Mouse (Mus musculus): ENCODE data around the gene Gm13278. TPM values are rescaled to one million over a fixed set of nuclear protein-coding genes. Genes with fewer than 3 reads are reported as not detected.

Gene Gm13278
- polyA plus RNA-seq (2012; rRNA removed; ENCODE audit: low replicate concordance), result not detected in 2 replicates

DNA sequence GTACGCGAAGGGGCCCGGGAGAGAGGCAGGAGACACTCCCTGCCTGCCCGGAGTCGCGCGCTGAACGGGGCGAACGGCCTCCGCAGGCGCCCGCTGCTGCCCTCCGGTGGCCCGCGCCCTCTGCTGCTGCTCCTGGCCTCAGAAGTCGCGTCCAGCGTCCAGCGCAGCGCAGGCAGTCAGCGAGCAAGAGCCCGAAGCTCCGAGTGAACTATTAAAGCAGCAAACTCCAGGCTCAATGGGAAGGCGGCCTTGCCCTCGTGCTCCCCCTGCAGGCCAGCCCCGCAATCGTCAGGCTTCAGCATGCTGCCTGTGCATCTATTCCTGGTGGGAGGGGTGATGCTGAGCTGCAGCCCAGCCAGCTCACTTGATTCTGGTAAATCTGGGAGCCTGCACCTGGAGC lies at the start of gene Gm13278:
Gene Gm13278 (plus strand): TSS at position 301 of the 400 bp plus-strand sequence.

DNA sequence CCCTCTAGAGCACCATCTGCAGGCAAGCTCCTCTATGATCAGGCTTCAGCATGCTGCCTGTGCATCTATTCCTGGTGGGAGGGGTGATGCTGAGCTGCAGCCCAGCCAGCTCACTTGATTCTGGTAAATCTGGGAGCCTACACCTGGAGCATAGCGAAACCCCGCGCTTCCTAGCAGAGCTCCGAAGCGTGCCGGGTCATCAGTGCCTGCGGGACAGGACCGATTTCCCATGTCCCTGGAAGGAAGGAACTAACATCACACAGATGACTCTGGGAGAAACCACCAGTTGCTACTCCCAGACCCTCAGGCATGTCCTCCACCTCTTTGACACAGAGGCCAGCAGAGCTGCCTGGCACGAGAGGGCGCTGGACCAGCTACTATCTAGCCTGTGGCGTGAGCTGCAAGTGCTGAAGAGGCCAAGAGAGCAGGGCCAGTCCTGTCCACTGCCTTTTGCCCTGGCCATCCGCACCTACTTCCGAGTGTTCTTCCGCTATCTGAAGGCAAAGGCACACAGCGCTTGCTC lies 36.5 kb upstream of the Gm13278 start, which contains the start of gene Gm13271:
Gene Gm13271 (plus strand): TSS at position 51 of the 523 bp plus-strand sequence.

DNA sequence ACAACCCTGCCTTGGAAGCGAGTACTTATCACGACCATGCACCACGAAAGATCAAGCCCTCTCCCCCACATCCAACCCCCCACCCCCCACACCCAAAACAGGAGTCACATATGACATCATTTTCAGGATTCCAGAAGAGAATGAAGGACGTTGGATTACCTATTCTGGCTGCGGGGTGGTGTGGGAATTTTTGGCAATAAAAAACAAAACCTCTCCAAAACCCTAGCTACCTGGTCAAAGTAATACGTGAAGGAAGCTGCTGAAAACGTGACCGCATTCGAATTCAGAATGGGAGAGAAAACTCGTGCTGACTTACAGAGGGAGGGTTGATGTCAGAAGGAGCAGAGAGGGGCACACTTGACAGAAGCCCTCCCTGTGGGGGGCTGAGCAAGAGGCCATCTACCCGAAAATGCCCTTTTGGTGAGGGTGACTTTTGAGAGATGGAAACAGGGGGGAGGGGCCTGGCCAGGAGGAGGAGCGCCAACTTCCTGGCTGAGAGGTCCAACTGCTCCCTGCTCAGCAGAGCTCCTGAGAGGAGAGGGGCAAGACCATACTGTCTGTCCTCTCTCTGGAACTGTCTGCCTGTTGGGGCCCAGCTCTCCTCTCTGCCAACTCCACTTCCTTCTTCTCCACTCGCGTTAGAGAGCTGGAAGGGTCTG lies 31.6 kb upstream of the Gm13278 start, which contains the start of gene Gm13283:
Gene Gm13283 (plus strand): TSS at position 510 of the 659 bp plus-strand sequence.

DNA sequence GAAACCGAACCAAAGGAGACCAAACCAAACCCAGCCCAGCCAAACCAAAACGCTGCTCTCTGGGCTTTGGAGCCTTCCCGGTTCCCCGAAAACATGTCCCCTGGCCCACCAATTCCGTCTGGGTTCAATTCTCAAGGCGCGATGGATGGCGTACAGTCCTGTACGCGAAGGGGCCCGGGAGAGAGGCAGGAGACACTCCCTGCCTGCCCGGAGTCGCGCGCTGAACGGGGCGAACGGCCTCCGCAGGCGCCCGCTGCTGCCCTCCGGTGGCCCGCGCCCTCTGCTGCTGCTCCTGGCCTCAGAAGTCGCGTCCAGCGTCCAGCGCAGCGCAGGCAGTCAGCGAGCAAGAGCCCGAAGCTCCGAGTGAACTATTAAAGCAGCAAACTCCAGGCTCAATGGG lies 17.8 kb upstream of the Gm13278 start, which contains the start of gene Gm13290:
Gene Gm13290 (plus strand): TSS at position 301 of the 400 bp plus-strand sequence.

DNA sequence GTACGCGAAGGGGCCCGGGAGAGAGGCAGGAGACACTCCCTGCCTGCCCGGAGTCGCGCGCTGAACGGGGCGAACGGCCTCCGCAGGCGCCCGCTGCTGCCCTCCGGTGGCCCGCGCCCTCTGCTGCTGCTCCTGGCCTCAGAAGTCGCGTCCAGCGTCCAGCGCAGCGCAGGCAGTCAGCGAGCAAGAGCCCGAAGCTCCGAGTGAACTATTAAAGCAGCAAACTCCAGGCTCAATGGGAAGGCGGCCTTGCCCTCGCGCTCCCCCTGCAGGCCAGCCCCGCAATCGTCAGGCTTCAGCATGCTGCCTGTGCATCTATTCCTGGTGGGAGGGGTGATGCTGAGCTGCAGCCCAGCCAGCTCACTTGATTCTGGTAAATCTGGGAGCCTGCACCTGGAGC lies 14.7 kb upstream of the Gm13278 start, which contains the start of gene Gm13289:
Gene Gm13289 (plus strand): TSS at position 301 of the 400 bp plus-strand sequence.

DNA sequence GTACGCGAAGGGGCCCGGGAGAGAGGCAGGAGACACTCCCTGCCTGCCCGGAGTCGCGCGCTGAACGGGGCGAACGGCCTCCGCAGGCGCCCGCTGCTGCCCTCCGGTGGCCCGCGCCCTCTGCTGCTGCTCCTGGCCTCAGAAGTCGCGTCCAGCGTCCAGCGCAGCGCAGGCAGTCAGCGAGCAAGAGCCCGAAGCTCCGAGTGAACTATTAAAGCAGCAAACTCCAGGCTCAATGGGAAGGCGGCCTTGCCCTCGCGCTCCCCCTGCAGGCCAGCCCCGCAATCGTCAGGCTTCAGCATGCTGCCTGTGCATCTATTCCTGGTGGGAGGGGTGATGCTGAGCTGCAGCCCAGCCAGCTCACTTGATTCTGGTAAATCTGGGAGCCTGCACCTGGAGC lies 11.8 kb upstream of the Gm13278 start, which contains the start of gene Gm13272:
Gene Gm13272 (plus strand): TSS at position 301 of the 400 bp plus-strand sequence.

DNA sequence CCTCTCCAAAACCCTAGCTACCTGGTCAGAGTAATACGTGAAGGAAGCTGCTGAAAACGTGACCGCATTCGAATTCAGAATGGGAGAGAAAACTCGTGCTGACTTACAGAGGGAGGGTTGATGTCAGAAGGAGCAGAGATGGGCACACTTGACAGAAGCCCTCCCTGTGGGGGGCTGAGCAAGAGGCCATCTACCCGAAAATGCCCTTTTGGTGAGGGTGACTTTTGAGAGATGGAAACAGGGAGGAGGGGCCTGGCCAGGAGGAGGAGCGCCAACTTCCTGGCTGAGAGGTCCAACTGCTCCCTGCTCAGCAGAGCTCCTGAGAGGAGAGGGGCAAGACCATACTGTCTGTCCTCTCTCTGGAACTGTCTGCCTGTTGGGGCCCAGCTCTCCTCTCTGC lies 9.5 kb upstream of the Gm13278 start, which contains the start of gene Ifnz:
Gene Ifnz (plus strand): TSS at position 301 of the 400 bp plus-strand sequence.

DNA sequence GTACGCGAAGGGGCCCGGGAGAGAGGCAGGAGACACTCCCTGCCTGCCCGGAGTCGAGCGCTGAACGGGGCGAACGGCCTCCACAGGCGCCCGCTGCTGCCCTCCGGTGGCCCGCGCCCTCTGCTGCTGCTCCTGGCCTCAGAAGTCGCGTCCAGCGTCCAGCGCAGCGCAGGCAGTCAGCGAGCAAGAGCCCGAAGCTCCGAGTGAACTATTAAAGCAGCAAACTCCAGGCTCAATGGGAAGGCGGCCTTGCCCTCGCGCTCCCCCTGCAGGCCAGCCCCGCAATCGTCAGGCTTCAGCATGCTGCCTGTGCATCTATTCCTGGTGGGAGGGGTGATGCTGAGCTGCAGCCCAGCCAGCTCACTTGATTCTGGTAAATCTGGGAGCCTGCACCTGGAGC lies 5.9 kb upstream of the Gm13278 start, which contains the start of gene Gm13276:
Gene Gm13276 (plus strand): TSS at position 301 of the 400 bp plus-strand sequence.

DNA sequence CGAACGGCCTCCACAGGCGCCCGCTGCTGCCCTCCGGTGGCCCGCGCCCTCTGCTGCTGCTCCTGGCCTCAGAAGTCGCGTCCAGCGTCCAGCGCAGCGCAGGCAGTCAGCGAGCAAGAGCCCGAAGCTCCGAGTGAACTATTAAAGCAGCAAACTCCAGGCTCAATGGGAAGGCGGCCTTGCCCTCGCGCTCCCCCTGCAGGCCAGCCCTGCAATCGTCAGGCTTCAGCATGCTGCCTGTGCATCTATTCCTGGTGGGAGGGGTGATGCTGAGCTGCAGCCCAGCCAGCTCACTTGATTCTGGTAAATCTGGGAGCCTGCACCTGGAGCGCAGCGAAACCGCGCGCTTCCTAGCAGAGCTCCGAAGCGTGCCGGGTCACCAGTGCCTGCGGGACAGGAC lies 2.9 kb upstream of the Gm13278 start, which contains the start of gene Gm13277:
Gene Gm13277 (plus strand): TSS at position 231 of the 400 bp plus-strand sequence.

DNA sequence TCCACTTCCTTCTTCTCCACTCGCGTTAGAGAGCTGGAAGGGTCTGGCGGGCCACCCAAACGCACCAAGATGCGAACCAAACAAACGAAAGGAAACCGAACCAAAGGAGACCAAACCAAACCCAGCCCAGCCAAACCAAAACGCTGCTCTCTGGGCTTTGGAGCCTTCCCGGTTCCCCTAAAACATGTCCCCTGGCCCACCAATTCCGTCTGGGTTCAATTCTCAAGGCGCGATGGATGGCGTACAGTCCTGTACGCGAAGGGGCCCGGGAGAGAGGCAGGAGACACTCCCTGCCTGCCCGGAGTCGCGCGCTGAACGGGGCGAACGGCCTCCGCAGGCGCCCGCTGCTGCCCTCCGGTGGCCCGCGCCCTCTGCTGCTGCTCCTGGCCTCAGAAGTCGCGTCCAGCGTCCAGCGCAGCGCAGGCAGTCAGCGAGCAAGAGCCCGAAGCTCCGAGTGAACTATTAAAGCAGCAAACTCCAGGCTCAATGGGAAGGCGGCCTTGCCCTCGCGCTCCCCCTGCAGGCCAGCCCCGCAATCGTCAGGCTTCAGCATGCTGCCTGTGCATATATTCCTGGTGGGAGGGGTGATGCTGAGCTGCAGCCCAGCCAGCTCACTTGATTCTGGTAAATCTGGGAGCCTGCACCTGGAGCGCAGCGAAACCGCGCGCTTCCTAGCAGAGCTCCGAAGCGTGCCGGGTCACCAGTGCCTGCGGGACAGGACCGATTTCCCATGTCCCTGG lies 2.8 kb downstream of the Gm13278 start, which contains the start of gene Gm13275:
Gene Gm13275 (plus strand): TSS at position 552 of the 740 bp plus-strand sequence.

DNA sequence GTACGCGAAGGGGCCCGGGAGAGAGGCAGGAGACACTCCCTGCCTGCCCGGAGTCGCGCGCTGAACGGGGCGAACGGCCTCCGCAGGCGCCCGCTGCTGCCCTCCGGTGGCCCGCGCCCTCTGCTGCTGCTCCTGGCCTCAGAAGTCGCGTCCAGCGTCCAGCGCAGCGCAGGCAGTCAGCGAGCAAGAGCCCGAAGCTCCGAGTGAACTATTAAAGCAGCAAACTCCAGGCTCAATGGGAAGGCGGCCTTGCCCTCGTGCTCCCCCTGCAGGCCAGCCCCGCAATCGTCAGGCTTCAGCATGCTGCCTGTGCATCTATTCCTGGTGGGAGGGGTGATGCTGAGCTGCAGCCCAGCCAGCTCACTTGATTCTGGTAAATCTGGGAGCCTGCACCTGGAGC lies 5.7 kb downstream of the Gm13278 start, which contains the start of gene Gm13279:
Gene Gm13279 (plus strand): TSS at position 301 of the 400 bp plus-strand sequence.

DNA sequence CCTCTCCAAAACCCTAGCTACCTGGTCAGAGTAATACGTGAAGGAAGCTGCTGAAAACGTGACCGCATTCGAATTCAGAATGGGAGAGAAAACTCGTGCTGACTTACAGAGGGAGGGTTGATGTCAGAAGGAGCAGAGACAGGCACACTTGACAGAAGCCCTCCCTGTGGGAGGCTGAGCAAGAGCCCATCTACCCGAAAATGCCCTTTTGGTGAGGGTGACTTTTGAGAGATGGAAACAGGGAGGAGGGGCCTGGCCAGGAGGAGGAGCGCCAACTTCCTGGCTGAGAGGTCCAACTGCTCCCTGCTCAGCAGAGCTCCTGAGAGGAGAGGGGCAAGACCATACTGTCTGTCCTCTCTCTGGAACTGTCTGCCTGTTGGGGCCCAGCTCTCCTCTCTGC lies 8.0 kb downstream of the Gm13278 start, which contains the start of gene Gm13285:
Gene Gm13285 (plus strand): TSS at position 301 of the 400 bp plus-strand sequence.

DNA sequence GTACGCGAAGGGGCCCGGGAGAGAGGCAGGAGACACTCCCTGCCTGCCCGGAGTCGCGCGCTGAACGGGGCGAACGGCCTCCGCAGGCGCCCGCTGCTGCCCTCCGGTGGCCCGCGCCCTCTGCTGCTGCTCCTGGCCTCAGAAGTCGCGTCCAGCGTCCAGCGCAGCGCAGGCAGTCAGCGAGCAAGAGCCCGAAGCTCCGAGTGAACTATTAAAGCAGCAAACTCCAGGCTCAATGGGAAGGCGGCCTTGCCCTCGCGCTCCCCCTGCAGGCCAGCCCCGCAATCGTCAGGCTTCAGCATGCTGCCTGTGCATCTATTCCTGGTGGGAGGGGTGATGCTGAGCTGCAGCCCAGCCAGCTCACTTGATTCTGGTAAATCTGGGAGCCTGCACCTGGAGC lies 11.6 kb downstream of the Gm13278 start, which contains the start of gene Gm13287:
Gene Gm13287 (plus strand): TSS at position 301 of the 400 bp plus-strand sequence.

DNA sequence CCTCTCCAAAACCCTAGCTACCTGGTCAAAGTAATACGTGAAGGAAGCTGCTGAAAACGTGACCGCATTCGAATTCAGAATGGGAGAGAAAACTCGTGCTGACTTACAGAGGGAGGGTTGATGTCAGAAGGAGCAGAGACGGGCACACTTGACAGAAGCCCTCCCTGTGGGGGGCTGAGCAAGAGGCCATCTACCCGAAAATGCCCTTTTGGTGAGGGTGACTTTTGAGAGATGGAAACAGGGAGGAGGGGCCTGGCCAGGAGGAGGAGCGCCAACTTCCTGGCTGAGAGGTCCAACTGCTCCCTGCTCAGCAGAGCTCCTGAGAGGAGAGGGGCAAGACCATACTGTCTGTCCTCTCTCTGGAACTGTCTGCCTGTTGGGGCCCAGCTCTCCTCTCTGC lies 13.9 kb downstream of the Gm13278 start, which contains the start of gene Gm13288:
Gene Gm13288 (plus strand): TSS at position 301 of the 400 bp plus-strand sequence.

DNA sequence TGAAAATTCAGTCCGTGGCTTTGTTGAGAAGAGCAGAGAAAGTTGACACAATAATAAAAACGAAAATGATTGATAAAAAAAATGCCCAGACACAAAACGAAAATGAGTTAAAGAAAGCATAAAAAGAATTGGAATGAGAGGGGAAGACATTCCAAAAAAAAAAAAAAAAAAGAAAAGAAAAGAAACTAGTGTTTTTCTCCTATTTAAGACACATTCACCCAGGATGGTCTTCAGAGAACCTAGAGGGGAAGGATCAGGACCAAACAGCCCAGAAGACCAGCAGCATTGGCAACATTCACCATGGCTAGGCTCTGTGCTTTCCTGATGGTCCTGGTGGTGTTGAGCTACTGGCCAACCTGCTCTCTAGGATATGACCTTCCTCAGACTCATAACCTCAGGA lies 24.6 kb downstream of the Gm13278 start, which contains the start of gene Ifna7:
Gene Ifna7 (plus strand): TSS at position 301 of the 400 bp plus-strand sequence.

DNA sequence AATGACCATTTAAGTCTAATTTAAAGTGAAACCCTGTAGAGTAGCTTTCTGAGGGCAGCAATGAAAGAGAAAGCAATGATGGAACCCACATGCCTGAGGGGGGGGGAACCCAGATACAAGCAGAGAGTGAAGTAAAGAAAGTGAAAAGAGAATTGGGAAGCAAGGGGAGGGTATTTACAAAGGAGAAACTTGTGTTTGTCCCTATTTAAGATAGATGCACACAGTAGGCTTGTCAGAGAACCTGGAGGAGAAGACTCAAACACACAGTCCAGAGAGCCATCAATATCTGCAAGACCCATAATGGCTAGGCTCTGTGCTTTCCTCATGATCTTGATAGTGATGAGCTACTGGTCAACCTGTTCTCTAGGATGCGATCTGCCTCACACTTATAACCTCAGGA lies 28.3 kb downstream of the Gm13278 start, which contains the start of gene Ifna11:
Gene Ifna11 (plus strand): TSS at position 301 of the 400 bp plus-strand sequence.

DNA sequence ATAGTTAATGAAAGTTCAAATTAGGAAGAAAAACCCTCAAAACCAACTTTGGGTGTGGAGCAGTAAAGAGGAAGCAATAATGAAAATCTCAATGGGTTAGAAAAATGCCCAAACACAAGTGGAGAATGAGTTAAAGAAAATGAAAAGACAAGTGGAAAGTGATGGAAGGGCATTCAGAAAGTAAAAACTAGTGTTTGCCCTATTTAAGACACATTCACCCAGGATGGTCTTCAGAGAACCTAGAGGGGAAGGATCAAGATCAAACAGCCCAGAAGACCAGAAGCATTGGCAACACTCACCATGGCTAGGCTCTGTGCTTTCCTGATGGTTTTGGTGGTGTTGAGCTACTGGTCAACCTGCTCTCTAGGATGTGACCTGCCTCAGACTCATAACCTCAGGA lies 35.8 kb downstream of the Gm13278 start, which contains the start of gene Ifna6:
Gene Ifna6 (plus strand): TSS at position 301 of the 400 bp plus-strand sequence.

DNA sequence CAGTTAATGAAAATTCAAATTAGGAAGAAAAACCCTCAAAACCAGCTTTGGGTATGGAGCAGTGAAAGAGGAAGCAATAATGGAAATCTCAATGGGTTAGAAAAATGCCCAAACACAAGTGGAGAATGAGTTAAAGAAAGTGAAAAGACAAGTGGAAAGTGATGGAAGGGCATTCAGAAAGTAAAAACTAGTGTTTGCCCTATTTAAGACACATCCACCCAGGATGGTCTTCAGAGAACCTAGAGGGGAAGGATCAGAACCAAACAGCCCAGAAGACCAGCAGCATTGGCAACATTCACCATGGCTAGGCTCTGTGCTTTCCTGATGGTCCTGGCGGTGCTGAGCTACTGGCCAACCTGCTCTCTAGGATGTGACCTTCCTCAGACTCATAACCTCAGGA lies 43.9 kb downstream of the Gm13278 start, which contains the start of gene Ifna5:
Gene Ifna5 (plus strand): TSS at position 301 of the 400 bp plus-strand sequence.

DNA sequence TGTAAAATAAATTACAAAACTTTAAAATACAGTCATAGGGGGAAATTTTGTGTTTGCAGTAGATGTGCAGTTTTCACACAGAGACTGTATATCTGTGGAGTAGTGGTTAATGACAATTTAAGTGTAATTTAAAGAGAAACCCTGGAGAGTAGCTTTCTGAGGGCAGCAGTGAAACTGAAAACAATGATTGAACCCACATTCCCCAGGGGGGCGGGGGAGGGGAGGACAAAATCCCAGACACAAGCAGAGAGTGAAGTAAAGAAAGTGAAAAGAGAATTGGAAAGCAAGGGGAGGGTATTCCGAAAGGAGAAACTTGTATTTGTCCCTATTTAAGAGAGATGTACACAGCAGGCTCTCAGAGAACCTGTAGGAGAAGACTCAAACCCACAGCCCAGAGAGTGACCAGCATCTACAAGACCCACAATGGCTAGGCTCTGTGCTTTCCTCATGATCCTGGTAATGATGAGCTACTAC lies 50.1 kb downstream of the Gm13278 start, which contains the start of gene Ifna4:
Gene Ifna4 (plus strand): TSS at position 424 of the 474 bp plus-strand sequence.

Measured in duodenum, adult 2 months (tissue).